Mouse (Mus musculus) colon, adult 2 months (tissue): ENCODE results near the gene Thumpd2. TPM values are rescaled to one million over a fixed set of nuclear protein-coding genes. Genes with fewer than 3 reads are reported as not detected.

ENCODE experiments used
- polyA plus RNA-seq: library from polyadenylated mRNA; depleted of rRNA; stranded (reverse); fragments of >200 nt; gene quantifications from 2 replicates; pipeline ENCODE4 v1.2.3, GENCODE M21; 2012; rRNA removed

The Thumpd2 gene
- 0.85 and 0.93 TPM in 2 replicates for polyA plus RNA-seq

GRCm38 (mm10) chr17:81064979-81065311 lies at the start of gene Thumpd2:
Gene Thumpd2 (minus strand): TSS chr17:81065082.

Other genes starting within 250 kb of the Thumpd2 start
- 0.14 and 0.28 TPM in 2 replicates for gene Tmem178, start 120.5 kb downstream of the Thumpd2 start, polyA plus RNA-seq